ENCODE assay signal across 11 mouse cellular contexts in genomic region chr2:34591721-34592360, GRCm38 (mm10).
DNase-seq lines count a peak whose midpoint lies in the region; ATAC-seq lines count a peak whose summit lies in the region.
"Had no signal": no experiment of that assay in that cellular context is flagged by ENCODE, and none has a peak within 500 bp of the region (broad histone marks: within the 10 kb centered on the region; RNA-seq: fewer than 3 reads in every experiment).

No protein-coding gene starts in this region.

- no peaks in the 10 kb centered on the region; the same call in 1 of the 2 replicates for H3K27me3 ChIP-seq in embryonic facial prominence, embryonic 12.5 days
- H3K27me3 ChIP-seq in intestine, embryonic 14.5 days (replicated peaks; ENCODE audit: control insufficient read depth, insufficient read depth, low read length): no peaks in the 10 kb centered on the region

- no peak overlapping the region for H3K9ac ChIP-seq in embryonic facial prominence, embryonic 12.5 days
- no peak overlapping the region for H3K9ac ChIP-seq in intestine, embryonic 14.5 days (ENCODE audit: low read length)

- ATAC-seq in embryonic facial prominence, embryonic 12.5 days (ENCODE audit: insufficient number of reproducible peaks, insufficient read depth, low FRiP score, low TSS enrichment): no peak
- ATAC-seq in intestine, embryonic 14.5 days (replicated peaks; ENCODE audit: low FRiP score, low TSS enrichment, low read depth): no peak

- peak; percentile 91 for DNase-seq in heart, adult 11 months
- no peak for DNase-seq in heart, adult 8-10 months (ENCODE audit: low spot score)
- peak; percentile 83 for DNase-seq in MN1 (ENCODE audit: low spot score)
- peak; percentile 57 for DNase-seq in intestine, embryonic 14.5 days (ENCODE audit: low spot score)
- no peak for DNase-seq in ovary, postnatal 10 days (ENCODE audit: low spot score)
- no peak for DNase-seq in right cerebral cortex, postnatal 4 days
- DNase-seq in cerebellum, postnatal 25 days: no peak
- DNase-seq: cerebellum, postnatal 14 days; kidney, adult 8-10 months; layer of hippocampus, postnatal 36 days had no signal

- H3K36me3 ChIP-seq in embryonic facial prominence, embryonic 12.5 days: no peaks in the 10 kb centered on the region
- peaks cover 2% of the 10 kb centered on the region; the same call in 1 of the 2 replicates for H3K36me3 ChIP-seq in intestine, embryonic 14.5 days (ENCODE audit: control insufficient read depth, insufficient read depth, low read length)

- H3K9me3 ChIP-seq in embryonic facial prominence, embryonic 12.5 days: no peaks in the 10 kb centered on the region
- no peaks in the 10 kb centered on the region for H3K9me3 ChIP-seq in intestine, embryonic 14.5 days (ENCODE audit: control insufficient read depth, low read length)

- peaks cover 7% of the 10 kb centered on the region for H3K4me1 ChIP-seq in embryonic facial prominence, embryonic 12.5 days
- H3K4me1 ChIP-seq in intestine, embryonic 14.5 days (replicated peaks; ENCODE audit: control insufficient read depth, insufficient read depth, low read length): peaks cover 19% of the 10 kb centered on the region

- 77% methylated on average over 16 of the region's 16 CpGs for WGBS in embryonic facial prominence, embryonic 12.5 days
- WGBS in intestine, embryonic 14.5 days: 31% methylated on average over 16 of the region's 16 CpGs

- H3K27ac ChIP-seq in embryonic facial prominence, embryonic 12.5 days: peak overlapping the region; percentile 24; the same call in 1 of the 2 replicates
- peak overlapping the region; percentile 87 for H3K27ac ChIP-seq in intestine, embryonic 14.5 days (ENCODE audit: low read depth)

- H3K4me3 ChIP-seq in embryonic facial prominence, embryonic 12.5 days: no peak overlapping the region
- no peak overlapping the region for H3K4me3 ChIP-seq in intestine, embryonic 14.5 days (ENCODE audit: low read depth, low read length)

- no peak overlapping the region for H3K4me2 ChIP-seq in embryonic facial prominence, embryonic 12.5 days (replicated peaks)
- H3K4me2 ChIP-seq in intestine, embryonic 14.5 days (ENCODE audit: low read length): no peak overlapping the region

Comparison
In these comparisons a context has a peak if more than half of its experiments do, and no peak if none do; other contexts are left out.
1. DNase-seq: peak in heart, adult 11 months (single experiment), MN1 (single experiment) and intestine, embryonic 14.5 days (single experiment); none in heart, adult 8-10 months (single experiment), ovary, postnatal 10 days (single experiment), right cerebral cortex, postnatal 4 days (single experiment) and cerebellum, postnatal 25 days (0 of 2).